Mouse (Mus musculus) 416B (cell line): Measurements from ENCODE around the gene Gm10181.
"Not testable (repeated sequence)": the region's sequence is repeated elsewhere in the genome, so short reads cannot be mapped to it uniquely, and the experiment has no call there.

ENCODE experiments used
- DNase-seq: peaks from one replicate; pipeline ENCODE4 v3.0.0; 2011; ENCODE audit warnings: low read depth

The Gm10181 gene

GRCm38 (mm10) chr9:25089122-25089521, at the start of gene Gm10181:
Gm10181 (plus strand) TSS chr9:25089422.
- no peak for DNase-seq

- peak; percentile 75 for DNase-seq
Measured at GRCm38 (mm10) chr9:25041665-25042064, 47.6 kb upstream of the Gm10181 start.

- DNase-seq = peak; percentile 18
Measured at GRCm38 (mm10) chr9:25042162-25043111, 46.8 kb upstream of the Gm10181 start.

DNA sequence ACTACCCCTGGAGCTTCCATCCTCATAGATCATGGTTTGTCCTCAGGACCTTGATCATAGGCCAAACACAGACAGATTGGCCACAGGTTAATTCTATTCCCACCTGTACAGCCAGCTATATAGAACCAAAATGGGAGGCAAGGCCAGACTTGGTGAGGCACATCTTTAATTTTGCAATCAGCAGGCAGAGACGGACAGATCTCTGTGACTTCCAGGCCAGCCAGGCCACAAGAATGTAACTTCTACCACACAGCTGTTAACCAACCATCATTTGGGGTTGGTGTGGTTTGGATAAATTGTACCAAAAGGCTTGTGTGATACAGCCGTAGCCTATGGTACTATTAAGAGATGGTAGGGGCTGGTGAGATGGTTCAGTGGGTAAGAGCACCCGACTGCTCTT, 44.9 kb upstream of the Gm10181 start:
- DNase-seq = no peak

DNA sequence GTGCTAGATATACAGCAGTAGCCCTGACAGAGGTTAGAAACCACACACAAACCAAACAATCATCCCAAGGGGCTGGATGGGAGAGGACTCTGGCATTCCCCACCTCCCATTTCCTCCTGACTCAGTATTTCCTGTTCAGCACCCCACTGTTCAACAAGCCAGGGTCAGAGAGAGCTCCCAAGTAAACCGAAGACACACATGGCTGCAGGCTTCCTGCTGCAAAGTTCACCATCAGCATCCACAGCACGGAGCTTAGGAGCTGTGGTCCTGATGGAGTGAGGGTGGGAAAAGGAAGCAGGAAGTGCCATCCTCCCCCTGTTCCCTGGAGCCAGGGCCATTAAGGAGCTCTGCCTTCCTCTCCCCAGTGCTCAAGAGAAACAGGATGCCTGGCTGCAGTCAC, 40.9 kb upstream of the Gm10181 start:
- DNase-seq = no peak

DNA sequence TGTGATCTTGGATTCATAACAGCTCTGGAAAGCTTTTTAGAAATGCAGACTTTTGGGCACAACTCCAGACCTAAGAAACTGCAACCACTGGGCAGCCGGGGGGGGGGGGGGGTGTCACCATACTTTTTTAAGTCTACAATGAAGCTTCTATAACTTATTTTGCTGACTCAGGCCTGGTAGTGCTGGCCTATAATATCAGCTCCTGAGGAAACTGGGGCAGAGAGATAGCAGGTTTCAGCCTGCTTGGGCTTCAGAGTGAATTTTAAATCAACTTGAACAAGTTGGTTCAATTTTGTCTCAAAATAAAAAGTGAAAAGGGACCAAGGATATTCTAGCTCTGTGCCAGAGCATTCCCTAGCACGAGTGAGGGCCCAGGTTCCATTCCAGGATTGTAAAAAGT, 40.3 kb upstream of the Gm10181 start:
- no peak for DNase-seq

- no peak for DNase-seq
Measured at GRCm38 (mm10) chr9:25051901-25052300, 37.3 kb upstream of the Gm10181 start.

DNA sequence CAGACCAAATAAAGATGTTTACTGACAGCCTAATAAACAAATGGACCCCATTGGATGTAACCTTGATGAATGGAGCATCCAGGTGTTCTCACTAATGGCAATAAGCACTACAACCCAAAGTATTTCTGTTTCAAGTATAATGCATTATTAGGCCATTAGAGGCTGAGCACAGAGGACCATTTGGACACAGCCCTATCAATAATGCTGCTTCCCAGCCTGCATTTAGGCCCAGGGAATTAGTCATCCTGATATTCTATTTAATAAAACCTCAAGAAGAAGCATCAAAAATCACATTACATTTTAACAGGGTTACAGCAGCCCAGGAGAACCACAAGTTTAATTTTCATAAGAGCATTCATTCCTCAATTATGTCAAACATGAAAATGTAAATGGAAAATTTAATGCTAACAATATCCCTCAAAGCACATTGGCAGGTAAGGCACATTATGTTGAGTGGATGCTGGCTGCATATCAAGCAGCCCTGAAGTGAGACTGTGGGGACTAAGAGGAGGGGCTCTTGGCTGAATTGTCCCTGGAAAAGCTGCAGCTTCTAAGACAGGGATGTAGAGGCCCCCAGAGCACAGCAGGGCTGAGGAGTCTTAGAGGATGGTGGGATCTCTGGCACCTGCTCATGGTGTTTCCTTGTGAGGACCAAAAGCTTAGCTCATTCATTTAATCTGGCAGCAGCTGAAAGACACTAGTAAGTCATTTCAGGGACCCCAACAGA, 33.4 kb upstream of the Gm10181 start:
- DNase-seq = no peak

DNA sequence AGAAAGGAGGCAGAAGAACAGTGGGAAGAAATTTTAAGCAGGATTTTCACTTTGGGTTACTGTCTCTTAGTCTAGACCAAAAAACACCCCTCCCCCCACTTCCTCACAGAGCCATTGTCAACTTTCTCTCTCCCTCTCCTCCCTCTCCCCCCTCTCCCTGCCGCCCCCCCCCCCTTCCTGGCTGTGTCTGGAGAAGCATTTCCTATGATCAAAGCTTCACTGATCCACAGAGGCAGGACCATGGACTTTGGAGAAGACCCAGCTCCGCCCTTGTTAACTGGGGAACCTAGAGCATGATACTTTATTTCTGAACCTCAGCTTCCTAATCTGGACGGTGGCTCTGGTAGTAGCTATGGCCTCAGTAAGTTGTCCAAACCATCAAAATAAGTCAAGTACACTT, 30.5 kb upstream of the Gm10181 start:
- no peak for DNase-seq

GRCm38 (mm10) chr9:25072666-25073065, 16.6 kb upstream of the Gm10181 start:
- DNase-seq = no peak

GRCm38 (mm10) chr9:25075977-25076376, 13.2 kb upstream of the Gm10181 start:
- peak; percentile 0 for DNase-seq

DNA sequence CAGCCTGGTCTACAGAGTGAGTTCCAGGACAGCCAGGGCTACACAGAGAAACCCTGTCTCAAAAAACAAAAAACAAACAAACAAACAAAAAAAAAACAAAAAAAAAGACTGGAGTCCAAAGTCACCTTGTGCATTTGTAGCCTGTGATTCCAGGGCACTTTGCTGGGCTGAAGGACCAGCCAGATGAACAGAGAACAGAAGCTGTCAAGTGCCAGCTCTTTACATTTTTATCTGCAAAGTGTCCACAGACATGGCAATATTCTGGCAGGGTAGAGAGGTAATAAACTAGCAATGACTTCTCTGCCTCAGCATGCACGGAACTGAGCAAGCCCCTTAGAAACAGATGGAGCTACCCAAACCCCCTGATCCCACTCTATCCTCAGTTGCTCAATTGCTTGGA, 12.7 kb upstream of the Gm10181 start:
- DNase-seq = no peak

DNA sequence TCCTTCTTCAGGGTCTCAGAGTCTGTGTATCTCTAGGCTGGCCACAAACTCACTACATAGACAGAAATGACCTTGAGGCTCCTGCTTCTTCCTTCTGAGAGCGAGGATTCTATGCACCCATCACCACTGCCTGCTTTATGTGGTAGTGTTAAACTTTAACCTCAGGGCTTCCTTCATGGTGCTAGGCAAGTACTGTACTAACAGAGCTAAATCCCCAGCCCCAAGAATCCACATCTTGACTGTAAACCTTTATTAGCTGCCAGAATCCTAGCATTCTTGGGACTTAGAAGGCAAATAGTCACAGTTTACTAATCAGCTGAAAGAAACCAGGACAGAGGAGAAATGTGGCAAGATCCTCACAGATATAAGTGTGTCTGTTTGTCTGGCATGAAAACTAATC, 1.6 kb downstream of the Gm10181 start:
- no peak for DNase-seq

- no peak for DNase-seq
Measured at GRCm38 (mm10) chr9:25102881-25103280, 13.7 kb downstream of the Gm10181 start.

DNA sequence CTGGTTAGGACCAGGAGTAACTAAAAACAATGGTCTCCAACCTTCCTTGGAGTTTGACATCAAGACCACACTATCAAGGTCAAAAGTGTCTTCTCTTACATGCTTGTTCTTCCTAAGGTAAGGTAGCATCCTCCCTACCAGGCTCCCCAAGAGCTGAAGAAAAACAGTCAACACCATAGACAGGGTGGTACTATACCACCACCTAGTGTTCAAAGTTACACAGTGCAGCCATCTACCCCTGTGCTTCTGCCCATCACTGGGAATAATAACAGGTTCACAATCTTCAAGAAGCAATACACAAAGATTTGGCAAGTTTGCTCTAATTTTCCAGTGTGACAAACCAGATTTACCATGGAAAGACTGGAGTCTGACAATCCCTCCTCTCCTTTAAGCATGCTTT, 15.4 kb downstream of the Gm10181 start:
- DNase-seq = peak; percentile 66

DNA sequence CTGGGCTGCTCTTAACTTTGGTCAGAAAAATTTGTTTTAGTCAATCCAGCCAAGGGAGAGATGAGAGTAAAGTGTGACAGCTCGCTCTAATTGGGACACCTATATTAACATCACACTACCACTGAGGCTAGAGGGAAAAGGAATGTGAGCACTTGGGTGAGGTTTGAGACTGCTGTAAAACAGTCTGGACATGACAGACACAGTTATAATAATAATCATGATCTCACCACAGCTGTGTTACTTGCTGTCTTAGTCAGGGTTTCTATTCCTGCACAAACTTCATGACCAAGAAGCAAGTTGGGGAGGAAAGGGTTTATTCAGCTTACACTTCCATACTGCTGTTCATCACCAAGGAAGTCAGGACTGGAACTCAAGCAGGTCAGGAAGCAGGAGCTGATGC, 34.4 kb downstream of the Gm10181 start:
- not testable (repeated sequence) for DNase-seq

GRCm38 (mm10) chr9:25124048-25124447, 34.8 kb downstream of the Gm10181 start:
- peak; percentile 62 for DNase-seq

DNA sequence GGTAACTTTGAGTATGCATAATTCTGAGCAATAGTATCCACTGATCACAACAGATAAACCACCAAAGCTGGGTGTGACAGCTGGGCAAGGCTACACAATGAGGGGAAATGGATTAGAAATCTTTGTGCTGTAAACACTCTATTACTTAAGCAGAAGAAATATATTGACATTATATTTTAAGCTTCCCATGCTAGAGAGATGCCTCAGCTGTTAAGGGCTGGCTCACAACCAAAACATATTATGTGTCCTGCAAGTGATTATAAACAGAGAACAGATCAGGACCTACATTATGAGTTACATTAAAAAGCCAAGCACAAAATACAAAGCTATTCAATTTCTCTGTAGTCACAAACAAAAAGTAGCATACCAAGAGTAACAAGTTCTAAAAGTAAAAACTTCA, 43.0 kb downstream of the Gm10181 start:
- DNase-seq = no peak

GRCm38 (mm10) chr9:25132920-25133319, 43.7 kb downstream of the Gm10181 start:
- DNase-seq = no peak

DNA sequence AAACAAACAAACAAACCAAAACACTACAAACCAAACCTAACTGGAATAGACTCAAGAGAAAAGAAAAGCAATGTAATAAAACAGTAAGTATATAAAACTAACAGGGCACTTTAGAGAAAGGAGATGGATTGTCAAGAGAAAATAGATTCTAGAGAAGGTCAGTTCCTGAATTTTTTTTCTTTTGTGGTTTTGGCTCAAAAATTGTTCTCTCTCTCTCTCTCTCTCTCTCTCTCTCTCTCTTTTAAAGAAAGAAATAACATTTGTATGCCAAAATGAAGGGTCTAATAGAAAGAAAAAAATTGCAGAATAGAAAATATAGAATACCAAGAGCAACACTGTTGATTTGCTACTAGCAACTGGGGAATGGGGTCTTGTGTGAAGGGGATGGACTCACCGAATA, 49.7 kb downstream of the Gm10181 start:
- no peak for DNase-seq
